Mouse (Mus musculus) 416B (cell line): ENCODE results near the gene Fbxo4.

Experiments used
- DNase-seq: peaks from one replicate; pipeline ENCODE4 v3.0.0; 2011; ENCODE audit warnings: low read depth

Fbxo4 gene

DNA sequence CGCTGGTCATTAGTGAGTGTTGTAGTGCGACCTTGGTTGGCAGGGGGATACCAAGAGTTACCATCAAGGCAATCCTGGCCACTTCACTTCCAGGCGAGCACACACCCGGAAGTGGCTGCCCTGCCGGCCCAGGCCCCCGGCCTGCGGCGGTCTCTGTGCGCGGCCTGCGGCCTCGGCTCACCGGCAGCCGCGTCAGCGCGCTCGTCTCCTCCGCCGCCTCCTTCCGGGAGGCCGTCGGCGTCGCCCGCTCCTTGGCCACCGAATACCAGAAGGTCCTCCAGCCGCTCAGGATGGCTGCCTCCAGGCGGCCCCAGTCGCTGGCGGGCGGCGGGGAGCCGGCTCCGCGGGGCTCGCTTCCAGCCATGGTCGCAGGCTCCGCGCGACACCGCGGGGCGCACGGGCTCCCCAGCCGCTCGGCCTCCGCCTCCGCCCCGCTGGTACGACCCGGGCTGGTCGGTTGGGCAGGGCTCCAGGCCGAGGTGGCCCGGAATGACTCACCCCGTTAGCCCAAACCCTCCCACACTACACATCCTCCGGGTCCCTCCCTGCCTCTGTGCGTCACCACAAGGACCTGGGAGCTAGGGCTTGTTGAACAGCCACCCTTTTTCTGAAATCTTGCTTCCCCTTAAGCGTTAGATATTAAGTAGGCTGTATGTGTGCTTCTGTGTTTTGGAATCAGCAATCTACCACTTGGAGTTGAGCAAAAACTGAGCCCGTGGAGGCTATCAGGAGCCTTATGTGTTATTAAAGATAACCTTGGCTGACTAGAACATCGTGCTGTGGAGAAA, at the start of gene Fbxo4:
Fbxo4 (minus strand) TSS at position 513 of the 788 bp plus-strand sequence.
- peak; percentile 89 for DNase-seq

DNA sequence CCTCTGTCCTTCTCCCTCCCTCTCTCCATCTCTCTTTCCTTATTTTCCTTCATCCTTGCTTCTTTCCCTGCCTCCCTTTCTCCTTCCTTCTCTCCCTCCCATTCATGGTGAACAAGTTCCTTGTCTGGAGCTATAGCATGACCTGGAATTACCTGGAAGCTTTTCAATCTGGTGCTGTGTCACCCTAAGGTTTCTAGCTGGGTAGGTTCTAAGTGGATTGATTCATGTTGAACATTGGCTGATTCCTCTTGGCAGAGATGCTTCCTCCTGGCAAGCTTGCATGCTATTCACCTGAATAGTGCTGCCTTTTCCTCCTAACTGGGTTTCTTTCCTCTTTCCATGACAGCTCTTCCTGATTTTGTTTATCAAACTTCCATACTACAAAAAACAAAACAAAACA, 49.6 kb upstream of the Fbxo4 start:
- DNase-seq = no peak

DNA sequence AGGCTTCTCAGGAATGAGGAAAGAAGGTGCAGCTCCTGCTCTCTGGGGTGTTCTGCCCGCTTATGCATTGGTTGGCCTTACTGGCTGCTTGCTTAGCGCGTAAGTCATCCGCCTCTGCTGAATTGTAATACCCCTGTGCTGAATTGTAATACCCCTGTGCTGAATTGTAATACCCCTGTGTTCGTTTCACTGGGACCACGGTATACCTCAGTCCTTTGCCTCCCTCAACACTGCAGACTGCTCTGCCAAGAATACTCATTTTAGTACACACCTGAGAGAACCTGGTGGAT, 49.0 kb upstream of the Fbxo4 start:
- DNase-seq = no peak

DNA sequence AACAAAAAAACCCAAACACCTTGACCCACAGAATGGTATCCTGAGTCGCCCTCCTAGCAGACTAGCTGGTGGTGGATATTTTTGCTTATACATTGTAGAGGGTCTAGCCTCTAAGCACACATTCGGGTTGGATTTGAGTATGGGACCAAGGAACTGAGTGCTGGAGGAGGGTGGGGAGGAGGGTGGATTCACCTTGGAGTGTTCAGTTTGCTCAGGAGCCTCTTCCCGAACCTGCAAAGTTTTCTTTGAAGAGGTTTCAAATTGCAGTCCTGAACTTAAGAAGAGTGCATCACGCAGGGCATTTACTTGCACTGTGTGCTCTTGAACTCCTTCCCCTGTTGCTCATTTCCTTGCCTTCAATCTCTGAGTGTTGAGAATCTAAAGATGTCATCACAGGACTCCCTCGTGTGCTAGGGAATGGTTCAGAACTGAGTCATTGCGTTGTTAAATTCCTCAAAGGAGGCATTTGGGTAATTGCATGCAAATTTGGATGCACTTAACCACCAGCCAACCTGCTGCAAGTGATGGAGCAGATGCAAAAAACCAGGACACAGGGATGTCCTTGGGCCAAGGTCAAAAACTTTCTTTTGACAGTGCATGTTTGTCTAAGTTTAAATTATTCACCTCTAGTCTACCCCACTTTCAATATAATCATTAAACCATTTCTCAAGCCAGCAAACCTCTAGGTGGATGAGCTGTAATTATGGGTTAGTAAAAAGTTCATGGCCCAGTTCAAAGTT, 48.5 kb upstream of the Fbxo4 start:
- DNase-seq = peak; percentile 68

DNA sequence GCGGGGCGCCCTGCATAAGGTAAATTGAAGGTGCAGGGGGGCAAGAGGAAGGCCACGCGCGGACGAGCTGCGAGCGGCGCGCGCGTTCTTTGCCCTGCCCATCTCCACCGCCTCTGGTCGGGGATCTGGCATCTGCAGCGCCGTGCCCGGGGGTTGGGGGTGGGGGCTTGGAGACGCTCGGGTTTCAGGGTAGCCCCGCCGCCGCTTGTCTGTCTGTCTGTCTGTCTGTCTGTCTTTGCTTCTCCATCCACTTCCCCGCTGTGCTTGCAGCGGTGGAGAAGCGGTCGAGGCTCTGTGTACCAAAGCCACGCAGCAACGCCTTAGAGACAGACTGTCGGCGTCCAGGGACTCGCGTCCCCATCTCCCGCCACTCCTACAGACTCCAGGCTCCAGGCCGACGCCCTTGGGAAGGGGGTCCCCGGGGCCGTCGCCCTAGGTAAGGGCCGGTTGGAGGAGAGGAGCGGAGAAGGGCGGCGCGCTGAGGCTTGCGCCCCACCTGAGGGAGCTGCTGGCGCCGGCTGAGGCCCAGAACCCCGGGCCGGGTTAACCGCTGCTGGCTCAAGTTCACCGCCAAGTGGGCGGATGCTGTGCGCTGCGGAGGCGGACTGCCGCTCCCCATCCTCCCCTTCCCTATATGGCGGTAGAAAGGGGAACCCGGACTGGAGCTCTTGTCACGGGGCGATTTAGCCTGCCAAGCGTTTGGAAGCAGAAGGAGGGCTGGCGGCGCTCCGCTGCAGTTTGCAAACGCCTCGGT, 47.6 kb upstream of the Fbxo4 start:
- DNase-seq = peak; percentile 89

DNA sequence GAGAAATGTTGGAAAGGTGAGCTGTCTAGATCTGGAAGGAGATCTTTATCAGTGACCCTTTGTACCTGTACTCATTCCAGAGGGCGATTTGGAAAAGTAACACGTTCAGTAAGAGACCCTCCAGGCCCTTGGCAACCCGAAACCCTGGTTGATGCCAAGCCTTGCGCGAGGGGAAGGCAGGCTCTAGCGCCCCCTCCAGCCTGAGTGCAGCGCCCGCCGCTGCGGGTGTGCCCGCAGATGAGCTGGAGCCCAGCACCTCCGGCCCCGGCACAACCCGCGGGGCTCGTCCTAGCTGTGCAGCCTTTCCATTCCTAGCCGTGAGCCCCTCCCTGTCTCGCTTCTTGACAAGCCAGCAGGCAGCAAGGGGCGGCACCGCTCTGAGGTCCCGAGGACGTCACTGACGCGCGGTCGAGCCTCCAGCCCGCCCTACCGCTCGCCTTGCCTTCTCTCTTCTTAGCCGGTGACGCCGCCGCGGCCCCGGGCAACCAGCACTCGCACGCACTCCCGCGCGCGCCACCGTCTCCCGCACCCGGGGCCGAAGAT, 46.9 kb upstream of the Fbxo4 start, which contains the start of gene Oxct1:
Oxct1 (plus strand) TSS at position 153 of the 543 bp plus-strand sequence.
- DNase-seq = peak; percentile 93

DNA sequence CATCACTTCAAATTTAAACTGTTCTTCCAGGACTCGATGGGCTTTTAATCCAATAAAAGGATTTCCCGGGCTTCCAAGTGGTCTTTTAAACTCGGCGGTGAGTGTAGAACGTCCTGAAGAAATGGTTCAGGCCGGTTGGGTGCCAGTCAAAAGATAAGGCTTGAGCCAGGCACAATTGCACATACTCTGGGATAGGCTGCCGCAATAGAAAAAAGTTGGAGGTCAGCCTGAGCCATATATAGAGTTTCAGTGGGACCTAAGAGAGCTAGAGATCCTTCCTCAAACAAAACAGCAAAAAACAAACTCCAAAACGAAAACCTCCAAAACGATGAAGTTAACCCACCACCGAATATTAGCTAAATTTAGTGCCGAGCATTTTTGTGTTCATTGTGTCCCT, 46.1 kb upstream of the Fbxo4 start:
- no peak for DNase-seq

DNA sequence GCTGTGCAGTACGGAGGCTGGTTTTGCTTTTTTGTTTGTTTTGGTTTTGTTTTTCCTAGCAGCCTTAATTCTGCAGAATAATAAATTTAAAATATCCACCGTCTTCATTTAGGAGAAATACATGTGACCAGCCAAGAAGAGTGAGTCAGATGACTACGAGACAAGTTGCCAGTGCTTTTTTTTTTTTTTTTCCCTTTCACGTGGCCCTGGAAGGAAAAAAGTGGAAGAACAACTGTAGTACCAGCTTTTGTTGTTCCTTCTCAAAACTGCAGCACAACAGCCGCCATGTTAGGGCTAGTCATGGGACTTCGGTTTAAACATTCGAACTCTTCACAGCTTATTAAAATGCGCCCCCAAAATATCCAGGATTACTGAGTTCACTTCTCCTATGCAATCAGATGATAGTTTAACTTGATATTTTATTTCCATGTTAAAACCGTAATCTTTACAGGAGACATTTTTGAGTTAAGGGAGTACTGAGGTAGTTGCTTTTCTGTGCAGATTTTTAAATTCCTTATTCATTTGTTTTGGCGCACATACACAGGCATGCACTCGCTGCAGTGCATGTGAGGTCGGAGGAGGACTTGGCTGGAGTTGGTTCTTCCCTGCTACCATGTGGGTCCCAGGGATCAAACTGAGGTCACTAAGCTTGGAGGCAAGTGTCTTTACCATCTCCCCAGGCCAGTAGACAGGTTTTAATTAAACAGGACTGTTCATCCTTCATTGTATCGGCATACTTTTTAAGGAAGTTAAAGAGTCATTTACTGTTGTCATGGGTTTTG, 45.5 kb upstream of the Fbxo4 start:
- DNase-seq = no peak

DNA sequence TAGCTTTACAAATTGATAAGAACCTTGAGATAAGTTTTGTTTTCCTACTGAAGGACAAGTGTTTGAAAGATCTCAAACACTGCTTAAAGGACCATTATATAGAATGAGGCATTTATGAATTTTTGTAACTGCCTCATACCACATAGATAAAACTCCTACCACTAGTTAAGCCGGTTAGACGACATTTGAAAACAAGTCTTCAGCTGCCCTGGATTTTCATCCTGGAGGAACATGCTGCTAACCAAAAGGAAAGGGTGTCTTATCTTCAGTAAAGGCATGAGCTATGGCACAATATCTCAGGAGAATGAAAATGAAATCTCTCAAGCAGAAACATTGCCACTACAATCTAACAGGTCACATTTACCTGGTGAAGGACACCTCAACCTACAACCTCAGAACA, 44.4 kb upstream of the Fbxo4 start:
- no peak for DNase-seq

DNA sequence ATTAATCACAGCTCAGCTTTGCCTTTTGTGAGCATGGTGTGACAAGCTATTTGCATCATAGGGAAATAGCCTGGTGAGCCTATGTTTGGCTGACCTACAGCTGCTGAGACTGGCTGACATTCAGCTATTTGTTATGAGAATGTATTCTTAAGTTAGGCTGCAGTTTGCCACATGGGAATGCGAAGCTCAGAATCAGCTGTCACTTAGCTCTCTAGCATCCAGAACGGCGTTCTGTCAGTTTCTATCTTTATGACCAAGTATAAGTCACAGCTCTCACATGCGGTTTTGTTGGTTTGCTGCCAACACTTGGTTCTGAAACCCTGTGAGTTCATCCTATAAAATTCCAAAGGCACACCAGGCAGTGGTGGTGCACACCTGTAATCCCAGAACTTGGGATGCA, 41.3 kb upstream of the Fbxo4 start:
- no peak for DNase-seq

DNA sequence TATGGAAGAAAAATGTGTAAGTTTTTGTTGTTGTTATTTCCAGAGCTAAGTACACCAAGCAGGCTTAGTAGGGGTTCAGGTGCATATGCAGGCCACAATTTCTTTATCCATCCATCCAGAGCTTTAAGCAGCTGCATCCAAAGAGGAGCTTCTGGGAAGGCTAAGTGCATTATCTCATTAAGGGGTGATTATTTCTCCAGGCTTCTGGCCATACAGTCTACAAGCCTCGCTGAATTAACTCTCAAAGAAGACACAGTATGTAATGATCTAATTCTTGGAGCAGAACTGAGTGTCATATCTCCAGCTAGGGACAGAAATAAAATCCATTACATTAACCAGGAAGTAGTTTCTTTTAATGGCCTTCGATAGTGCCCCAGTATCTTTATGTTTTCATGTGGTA, 34.5 kb upstream of the Fbxo4 start:
- no peak for DNase-seq

DNA sequence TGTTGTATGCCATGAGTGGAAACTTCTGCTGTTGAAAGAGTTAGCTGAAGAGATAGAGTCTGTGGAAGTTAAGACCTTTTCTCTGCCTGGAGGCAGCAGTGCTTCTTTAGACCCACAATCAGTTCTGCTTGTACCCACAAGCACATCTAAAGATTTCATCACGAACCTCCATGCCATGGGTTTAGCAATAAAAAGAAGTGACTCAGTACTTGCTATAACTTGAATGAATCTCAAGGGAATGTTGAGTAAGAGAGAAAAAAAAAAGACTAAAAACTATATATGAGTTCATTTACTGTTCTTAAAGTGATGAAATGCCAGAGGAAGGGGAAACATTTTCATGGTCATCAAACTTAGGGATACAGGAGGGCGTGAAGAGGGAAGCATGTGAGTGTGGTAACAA, 21.2 kb upstream of the Fbxo4 start:
- DNase-seq = peak; percentile 84

DNA sequence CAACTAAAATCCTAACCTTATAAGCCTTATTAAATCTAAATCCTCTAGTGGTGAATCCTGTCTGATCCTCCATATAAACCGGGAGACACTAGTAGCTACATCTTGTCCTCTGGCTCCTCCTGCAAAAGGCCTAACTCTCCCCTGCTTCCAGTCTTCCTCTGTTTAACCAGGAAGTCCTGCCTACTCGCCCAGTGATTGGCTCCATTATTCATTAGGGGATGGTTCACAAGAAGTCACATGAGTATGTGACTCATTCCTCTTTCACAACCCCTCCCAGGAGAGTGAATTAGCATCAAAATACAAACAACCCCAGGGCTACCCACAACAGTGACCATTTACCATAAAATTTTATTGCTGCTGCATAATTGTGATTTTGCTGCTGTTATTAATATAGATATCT, 19.8 kb upstream of the Fbxo4 start:
- peak; percentile 79 for DNase-seq

DNA sequence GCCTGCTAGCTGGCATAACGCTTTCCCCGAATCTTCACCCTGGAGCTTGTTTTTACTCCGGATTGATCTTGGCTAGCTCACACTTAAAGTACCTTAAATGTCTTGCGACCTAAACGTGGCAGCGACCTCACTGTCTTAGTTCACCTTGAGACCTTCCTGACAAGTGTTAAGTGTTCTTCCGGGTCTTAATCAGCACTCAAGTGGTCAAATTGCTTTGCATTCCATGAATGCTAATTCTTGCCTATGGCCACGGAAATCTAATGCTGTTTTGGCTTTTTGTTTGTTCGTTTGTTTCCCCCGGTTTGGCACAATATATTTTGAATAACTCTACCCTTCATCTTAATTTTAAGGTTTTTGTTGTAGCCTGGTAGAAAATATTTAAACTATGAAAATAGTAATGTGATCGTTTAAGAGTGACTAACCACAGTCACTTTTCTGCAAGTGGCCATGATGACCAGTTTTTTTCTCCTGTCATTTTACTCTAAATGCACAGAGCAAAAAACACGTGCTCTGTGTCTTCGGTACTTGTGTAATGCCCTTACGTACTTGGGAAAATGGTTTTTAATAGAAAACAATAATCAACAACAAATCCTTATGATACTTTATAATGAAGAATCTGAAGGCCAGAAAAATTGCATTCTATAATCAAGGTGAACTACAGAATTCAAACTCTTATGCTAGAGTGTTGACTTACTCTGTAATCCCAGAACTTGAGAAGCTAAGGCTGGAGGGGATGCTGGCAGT, 17.1 kb upstream of the Fbxo4 start:
- DNase-seq = no peak

DNA sequence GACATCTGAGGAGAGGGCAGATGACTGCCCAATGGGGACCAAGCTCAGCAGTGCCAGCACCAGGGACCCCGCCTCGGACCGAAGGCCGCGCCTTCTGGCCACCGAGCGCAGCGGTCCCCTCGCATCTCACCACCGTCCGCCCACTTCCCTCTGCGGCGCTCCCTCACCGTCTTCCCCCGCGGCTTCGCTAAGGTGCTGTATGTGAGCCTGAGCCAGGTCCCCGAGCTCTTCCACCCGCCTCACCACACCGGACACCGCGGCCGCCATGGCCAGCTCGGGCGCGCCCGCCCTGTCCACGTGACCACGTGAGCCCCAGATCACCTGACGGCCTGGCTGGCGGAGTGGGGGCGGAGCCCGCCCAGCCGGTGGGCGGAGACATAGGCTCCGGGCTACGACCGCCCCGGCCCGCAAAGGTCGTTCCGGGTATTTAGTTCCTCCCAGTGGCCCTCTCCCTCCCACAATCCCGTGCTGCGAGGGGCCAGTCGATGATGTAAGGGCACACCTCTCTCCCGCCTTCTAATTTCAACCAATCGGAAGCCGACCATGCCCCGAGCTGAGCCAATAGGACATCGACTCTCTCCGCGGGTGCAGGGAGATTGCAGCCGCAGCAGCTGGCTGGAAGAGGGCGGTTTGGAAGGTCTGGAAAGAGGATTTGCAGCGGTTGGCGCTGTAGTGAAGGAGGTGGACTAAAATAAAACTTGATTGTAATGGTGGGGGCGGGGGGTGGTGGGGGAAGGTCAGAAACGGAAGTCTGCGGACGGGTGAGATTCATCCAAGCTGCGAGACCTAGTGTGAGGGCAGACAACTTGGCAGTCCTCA, 16.3 kb upstream of the Fbxo4 start, which contains the start of gene AW549877:
AW549877 (minus strand) TSS at position 297 of the 819 bp plus-strand sequence.
- peak; percentile 100 for DNase-seq

DNA sequence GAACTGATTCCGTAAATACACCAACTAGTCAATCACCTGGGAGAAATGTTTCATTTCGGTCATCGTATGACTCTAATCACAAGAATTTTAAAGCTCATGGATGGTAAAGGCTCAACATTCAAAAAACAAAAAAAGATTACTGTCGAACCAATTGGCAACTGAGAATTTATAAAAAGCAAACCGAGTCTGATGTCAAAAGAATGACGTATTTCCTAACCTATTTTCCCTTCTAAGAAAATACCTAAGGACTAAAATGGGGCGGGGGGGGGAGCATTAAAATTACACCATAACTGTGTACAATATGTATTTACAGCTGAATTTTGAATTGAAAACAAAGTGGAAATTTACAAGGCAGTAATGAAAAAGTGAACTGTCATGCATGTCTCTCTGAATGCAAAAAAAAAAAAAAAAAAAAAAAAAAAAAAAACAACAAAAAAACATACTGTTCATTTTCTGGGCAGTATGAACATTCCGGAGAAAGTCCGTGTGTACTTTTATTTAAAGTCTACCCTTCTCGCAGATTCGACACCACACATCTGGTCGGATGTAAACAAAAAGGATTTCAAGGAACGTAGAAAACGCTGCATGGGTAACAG, 15.6 kb upstream of the Fbxo4 start:
- DNase-seq = no peak

DNA sequence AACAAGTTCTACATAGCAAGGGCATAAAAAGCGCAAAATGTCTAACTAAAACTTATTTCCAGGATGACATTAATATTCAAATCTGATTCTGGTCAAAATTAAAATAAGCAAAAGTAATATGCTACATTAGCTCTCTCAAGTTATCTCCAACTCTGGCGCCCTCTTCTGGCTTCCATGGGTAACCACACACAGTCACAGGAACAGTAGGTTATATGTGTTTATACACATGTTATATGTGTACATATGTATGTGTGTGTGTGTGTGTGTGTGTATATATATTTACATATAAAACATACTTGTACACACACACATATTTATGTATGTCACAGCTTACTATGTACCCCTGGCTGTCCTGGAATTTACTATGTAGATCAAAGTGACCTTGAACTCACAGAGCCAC, 8.6 kb upstream of the Fbxo4 start:
- peak; percentile 65 for DNase-seq

DNA sequence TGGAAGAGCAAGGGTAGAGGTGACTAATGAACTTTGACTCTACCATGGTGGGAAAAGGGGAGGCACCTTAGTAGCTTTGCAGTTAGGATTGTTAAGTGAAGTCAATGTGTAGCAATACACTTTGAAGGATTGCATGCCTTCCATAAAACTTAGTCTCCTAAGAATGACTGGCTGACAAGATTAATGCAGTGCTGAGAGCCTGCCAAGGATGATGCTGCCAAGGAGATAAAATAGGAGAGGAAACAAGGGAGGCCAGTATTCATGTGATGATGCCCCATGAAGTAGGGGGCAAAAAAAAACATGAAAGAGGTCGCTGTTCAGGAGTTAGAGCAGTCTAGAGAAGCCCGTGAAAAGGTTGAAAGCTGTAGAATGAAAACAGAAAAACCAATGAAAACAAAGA, 5.5 kb upstream of the Fbxo4 start:
- no peak for DNase-seq

DNA sequence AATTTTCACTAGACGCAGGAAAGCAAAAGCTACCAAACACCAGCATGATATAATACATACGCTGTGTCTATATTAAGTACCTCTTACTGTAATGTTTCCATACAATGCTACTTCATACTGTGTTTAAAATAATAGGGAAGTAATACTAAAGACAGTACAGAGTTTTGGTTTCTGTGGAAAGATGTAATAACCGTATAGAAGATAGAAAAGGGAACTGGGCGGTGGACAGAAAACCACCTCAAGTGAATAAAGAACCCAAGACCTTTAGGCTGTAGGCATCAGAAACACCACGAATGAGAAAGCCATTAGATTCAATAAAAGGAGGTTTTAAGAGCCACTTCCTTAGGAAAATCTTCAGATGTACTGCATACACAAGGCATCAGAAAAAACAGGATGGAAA, 3.4 kb upstream of the Fbxo4 start:
- peak; percentile 24 for DNase-seq

DNA sequence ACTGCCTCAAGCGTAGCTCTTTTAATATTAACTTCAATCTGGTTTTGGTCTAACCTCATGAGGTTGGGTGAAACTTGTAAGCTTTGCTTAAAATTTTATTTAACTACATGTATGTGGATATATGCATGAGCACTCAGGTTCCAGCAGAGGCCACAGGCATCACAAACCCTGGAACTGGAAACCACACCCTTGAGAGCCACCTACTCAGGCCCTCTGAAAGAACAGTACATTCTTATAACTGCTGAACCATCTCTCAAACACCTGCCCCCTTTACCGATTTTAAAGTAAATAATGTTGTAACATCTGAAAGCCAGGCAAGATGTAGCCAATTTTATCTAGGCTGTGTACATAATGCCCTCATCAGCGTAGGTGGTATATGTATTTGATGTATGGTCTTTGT, 498 bp upstream of the Fbxo4 start:
- DNase-seq = no peak
